Mouse (Mus musculus): ENCODE measurements at regions not wholly inside any gene's neighbourhood (a gene's known extent, or its start where the extent isn't known, plus 50 kb on each side); places are given as distances from the start of the nearest gene placed in this dataset.

DNA sequence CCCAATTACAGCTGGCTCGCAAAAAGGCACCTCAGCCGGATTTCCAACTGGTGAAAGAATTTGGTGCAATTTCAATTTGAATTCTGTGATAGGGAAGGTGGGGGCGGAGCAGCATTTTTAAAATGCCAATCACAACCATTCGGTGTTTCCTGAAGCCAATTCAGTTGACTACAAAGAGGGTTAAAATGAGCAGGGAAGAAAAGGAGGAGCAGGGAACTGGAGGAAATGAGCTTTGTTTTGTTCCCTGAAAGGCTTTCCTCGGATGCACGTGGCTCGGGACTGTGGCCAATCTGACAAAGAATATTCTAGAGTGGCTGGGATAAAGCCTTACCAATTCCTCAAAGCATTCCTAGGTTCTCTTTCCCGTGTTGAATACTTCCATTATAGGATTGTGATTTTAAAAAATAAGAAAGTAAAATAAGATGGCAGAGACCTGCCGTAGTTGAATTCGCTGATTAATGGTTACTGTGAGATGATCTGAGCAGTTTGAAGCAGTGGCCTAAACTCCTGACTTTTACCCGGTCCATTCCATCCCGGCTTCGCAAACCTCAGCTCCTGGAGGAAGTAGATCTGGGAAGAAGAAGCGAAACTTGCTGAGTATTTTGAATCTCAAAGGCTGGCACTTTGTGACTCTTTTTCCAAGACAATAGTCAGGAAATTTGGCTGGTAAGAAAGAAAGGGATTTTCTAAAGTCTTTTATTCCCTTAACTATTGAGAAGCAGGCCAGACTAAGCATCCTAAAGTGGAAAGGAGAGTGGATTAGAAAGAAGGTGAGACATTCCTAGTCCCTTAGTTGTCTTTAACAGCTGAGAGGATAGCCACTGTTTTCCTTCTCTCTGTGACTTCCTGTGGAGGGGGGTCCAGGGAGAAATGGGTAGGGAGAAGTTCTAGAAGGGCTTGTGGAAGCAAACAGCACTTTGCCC, 229.3 kb upstream of the Adgrl2 start:
- 0 out of 2 replicates have a peak overlapping the region, but pooled peaks have one; percentile 16 for H3K27ac ChIP-seq (replicated peaks)
- no peak overlapping the region for H3K4me3 ChIP-seq
- H3K27me3 ChIP-seq = no peaks in the 10 kb centered on the region
- H3K4me2 ChIP-seq (replicated peaks) = no peak overlapping the region
- no peak overlapping the region for H3K9ac ChIP-seq (replicated peaks)
- H3K9me3 ChIP-seq = no peaks in the 10 kb centered on the region
- peak; percentile 58 for ATAC-seq (replicated peaks)
- 16% methylated on average over 14 of the region's 14 CpGs for WGBS
- no peaks in the 10 kb centered on the region for H3K36me3 ChIP-seq
- peaks cover 13% of the 10 kb centered on the region for H3K4me1 ChIP-seq

GRCm38 (mm10) chr3:149217916-149218803, 227.8 kb upstream of the Adgrl2 start:
- no peaks in the 10 kb centered on the region for H3K27me3 ChIP-seq
- no peak overlapping the region for H3K4me3 ChIP-seq
- H3K36me3 ChIP-seq = no peaks in the 10 kb centered on the region
- no peak for ATAC-seq (replicated peaks)
- H3K27ac ChIP-seq (replicated peaks) = no peak overlapping the region
- H3K9me3 ChIP-seq = no peaks in the 10 kb centered on the region
- no peak overlapping the region for H3K4me2 ChIP-seq (replicated peaks)
- H3K9ac ChIP-seq (replicated peaks) = no peak overlapping the region
- H3K4me1 ChIP-seq = peaks cover 13% of the 10 kb centered on the region
- 85% methylated on average over 9 of the region's 9 CpGs for whole genome bisulfite sequencing

GRCm38 (mm10) chr3:149216759-149217400, 226.5 kb upstream of the Adgrl2 start:
- no peak overlapping the region for H3K4me2 ChIP-seq (replicated peaks)
- ATAC-seq (replicated peaks) = no peak
- H3K4me3 ChIP-seq = no peak overlapping the region
- no peaks in the 10 kb centered on the region for H3K36me3 ChIP-seq
- peaks cover 13% of the 10 kb centered on the region for H3K4me1 ChIP-seq
- H3K27me3 ChIP-seq = no peaks in the 10 kb centered on the region
- no peak overlapping the region for H3K27ac ChIP-seq (replicated peaks)
- no peaks in the 10 kb centered on the region for H3K9me3 ChIP-seq
- no peak overlapping the region for H3K9ac ChIP-seq (replicated peaks)
- 67% methylated on average over 11 of the region's 11 CpGs for WGBS

DNA sequence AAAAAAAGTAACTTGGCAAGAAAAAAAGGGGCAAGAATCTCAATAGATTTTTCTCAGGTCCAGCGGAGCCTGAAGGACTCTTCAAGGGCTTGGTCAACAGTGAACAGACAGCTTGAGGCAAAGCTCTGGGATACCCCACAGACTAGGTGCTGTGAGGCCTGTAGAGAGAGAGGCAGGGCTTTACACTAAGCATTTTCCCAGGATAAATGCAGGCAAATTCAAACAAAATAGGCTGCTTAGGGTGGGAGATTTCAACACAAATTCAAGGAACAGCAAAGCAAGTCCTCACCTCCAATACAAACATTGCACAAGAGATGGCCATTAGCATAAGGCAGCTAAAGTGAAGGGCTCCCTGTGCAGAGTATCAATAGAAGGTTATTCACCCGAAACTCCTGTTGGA, 225.3 kb upstream of the Adgrl2 start:
- WGBS = 68% methylated on average over 2 of the region's 2 CpGs

DNA sequence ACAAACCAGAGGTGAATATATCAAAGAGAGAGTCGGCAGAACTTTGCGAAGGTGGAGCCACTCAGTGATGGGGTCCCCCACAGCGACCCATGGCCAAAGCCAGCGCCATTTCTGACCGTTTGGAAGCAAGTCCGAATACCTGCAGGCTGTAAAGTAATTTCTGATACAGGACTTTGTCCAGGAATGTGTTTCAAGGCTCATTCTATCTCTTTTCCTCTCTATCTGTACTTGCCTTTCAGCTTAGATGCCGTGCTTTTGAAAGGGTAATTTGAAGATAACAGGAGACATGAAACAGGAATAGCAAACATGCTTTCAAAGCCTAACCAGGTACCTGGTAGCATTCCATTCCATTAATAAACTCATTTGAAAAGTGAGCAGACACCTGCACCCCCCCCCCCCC, 221.6 kb upstream of the Adgrl2 start:
- H3K9ac ChIP-seq (replicated peaks) = no peak overlapping the region
- no peaks in the 10 kb centered on the region for H3K36me3 ChIP-seq
- H3K27ac ChIP-seq (replicated peaks) = no peak overlapping the region
- H3K4me3 ChIP-seq = no peak overlapping the region
- no peaks in the 10 kb centered on the region for H3K27me3 ChIP-seq
- H3K4me1 ChIP-seq = no peaks in the 10 kb centered on the region
- WGBS = 96% methylated on average over 7 of the region's 7 CpGs
- H3K4me2 ChIP-seq (replicated peaks) = no peak overlapping the region
- ATAC-seq (replicated peaks) = no peak
- H3K9me3 ChIP-seq = no peaks in the 10 kb centered on the region

More for the DNA sequence above, 225.3 kb upstream of the Adgrl2 start:
- no peak overlapping the region for H3K9ac ChIP-seq (replicated peaks)
- no peak overlapping the region for H3K4me3 ChIP-seq
- peaks cover 13% of the 10 kb centered on the region for H3K4me1 ChIP-seq
- H3K9me3 ChIP-seq = no peaks in the 10 kb centered on the region
- ATAC-seq (replicated peaks) = no peak
- no peak overlapping the region for H3K4me2 ChIP-seq (replicated peaks)
- H3K27ac ChIP-seq (replicated peaks) = no peak overlapping the region
- no peaks in the 10 kb centered on the region for H3K36me3 ChIP-seq
- no peaks in the 10 kb centered on the region for H3K27me3 ChIP-seq

DNA sequence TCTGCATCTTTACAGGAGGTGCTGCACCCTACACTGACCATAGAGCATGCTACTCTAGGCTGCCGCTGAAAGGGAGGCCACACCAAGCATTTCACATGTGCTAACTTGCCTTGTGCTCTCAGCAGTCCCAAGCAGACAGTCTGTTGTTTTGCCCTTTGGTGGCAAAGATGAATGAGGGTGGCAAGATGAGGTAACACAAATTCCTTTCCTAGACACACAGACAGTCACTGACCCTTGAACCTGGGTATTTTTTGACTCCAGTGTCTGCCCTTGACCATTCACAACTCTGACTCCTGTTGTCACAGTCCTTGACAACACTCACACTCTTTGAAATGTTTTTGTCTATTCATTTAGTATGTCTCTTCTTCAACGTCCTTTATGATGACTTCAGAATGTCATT, 218.9 kb upstream of the Adgrl2 start:
- Histone ChIP-seq H3K36me3 (no peaks in the 10 kb centered on the region), H3K4me1 (no peaks in the 10 kb centered on the region), H3K27ac (replicated peaks) (no peak overlapping the region), H3K27me3 (no peaks in the 10 kb centered on the region), H3K4me3 (no peak overlapping the region), H3K4me2 (replicated peaks) (no peak overlapping the region), H3K9me3 (no peaks in the 10 kb centered on the region), H3K9ac (replicated peaks) (no peak overlapping the region)
- 91% methylated on average over 2 of the region's 2 CpGs for WGBS
- ATAC-seq (replicated peaks) = no peak

GRCm38 (mm10) chr3:149203451-149203850, 213.1 kb upstream of the Adgrl2 start:
- Histone ChIP-seq H3K27ac (replicated peaks) (no peak overlapping the region), H3K4me1 (no peaks in the 10 kb centered on the region), H3K36me3 (no peaks in the 10 kb centered on the region), H3K9me3 (no peaks in the 10 kb centered on the region), H3K4me2 (replicated peaks) (no peak overlapping the region), H3K9ac (replicated peaks) (no peak overlapping the region), H3K4me3 (no peak overlapping the region), H3K27me3 (no peaks in the 10 kb centered on the region)
- ATAC-seq (replicated peaks) = no peak
- 86% methylated on average over 5 of the region's 5 CpGs for WGBS

DNA sequence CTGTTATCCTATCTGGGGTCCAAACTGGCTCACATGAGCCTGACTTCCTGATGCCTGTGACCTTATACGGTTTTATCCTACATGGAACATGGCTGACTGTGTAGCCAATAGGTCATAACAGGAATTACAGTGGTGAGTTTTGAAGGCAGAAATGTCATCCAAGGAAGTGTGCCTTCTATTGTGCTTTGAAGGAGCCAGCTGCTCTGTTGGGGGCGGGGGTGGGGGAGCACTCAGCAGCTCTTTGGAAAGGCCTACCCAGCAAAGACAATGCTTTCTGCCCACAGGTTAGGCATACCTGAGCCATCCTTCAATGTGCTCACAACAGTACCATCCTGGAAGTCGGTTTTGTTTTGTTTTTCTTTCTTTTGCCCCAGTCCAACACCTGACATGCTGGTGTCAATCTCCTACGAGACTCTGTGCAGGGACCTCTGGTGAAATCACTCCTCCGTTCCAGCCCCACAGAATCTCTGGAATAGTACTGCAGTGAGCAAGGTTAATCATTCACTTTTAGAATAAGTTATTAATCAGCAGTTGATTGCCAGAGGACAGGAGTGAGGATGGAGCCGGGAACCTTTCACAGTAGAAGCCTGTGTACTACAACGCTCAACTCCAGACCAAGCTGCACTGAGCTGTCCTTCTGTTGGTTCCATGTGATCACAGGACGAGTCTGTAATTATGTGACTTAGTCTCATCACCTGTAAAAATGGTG, 206.3 kb upstream of the Adgrl2 start:
- Histone ChIP-seq H3K4me3 (no peak overlapping the region), H3K9ac (replicated peaks) (no peak overlapping the region), H3K27ac (replicated peaks) (no peak overlapping the region), H3K4me2 (replicated peaks) (no peak overlapping the region), H3K27me3 (no peaks in the 10 kb centered on the region), H3K4me1 (no peaks in the 10 kb centered on the region), H3K36me3 (no peaks in the 10 kb centered on the region), H3K9me3 (no peaks in the 10 kb centered on the region)
- no peak for ATAC-seq (replicated peaks)
- 90% methylated on average over 8 of the region's 8 CpGs for WGBS

DNA sequence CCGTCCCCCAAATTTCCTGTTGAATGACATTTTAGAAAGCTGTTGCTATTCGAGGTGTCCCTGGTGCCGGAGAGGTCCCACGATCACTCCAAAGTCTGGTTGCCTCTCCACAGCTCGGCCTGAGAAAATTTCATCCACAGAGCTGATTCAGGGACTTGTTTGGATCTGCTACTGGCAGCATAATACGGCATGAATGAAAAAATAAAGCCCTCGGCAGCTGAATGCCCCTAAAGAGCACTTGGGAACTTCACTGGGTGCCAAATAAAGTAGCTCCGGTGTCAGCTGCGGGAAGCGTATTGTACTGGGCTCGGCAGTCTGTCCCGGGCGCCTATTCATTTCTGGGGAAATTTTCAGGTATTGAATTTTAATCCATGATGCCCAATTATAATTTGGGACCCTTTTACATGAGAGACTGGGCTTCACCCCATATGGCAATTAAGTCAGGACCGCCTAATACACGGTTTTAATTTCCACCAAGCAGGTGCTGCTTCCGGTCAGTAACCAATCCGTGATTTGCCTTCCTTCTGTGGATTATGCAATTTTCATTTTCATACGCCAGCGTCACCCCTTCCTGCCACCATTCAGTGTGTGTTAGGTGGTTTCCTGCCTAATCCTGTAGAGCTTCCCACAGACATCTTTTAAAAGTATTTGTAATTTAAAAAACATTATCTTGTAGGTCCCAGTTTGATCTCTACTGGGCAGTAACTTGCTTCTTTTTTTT, 200.7 kb upstream of the Adgrl2 start:
- peak overlapping the region; percentile 19; the same call in 1 of the 2 replicates for H3K9ac ChIP-seq (replicated peaks)
- peak overlapping the region; percentile 38 for H3K4me3 ChIP-seq
- ATAC-seq (replicated peaks) = peak; percentile 86
- H3K27ac ChIP-seq (replicated peaks) = peak overlapping the region; percentile 53; the same call in 1 of the 2 replicates
- H3K27me3 ChIP-seq = no peaks in the 10 kb centered on the region
- H3K4me1 ChIP-seq = peaks cover 19% of the 10 kb centered on the region
- peak overlapping the region; percentile 48 for H3K4me2 ChIP-seq (replicated peaks)
- no peaks in the 10 kb centered on the region for H3K36me3 ChIP-seq
- no peaks in the 10 kb centered on the region for H3K9me3 ChIP-seq
- WGBS = 6% methylated on average over 19 of the region's 19 CpGs

- no peak for ATAC-seq (replicated peaks)
- 15% methylated on average over 12 of the region's 12 CpGs for WGBS
These were observed 193.8 kb upstream of the Adgrl2 start for GRCm38 (mm10) chr3:149184136-149184551.

GRCm38 (mm10) chr3:149182095-149182494, 191.7 kb upstream of the Adgrl2 start:
- Histone ChIP-seq H3K4me2 (replicated peaks) (no peak overlapping the region), H3K36me3 (no peaks in the 10 kb centered on the region), H3K9me3 (no peaks in the 10 kb centered on the region), H3K27ac (replicated peaks) (no peak overlapping the region), H3K27me3 (0 out of 2 replicates have a peak, but pooled peaks cover under 1% of the 10 kb centered on the region), H3K4me1 (peaks cover 10% of the 10 kb centered on the region; the same call in 1 of the 2 replicates), H3K9ac (replicated peaks) (no peak overlapping the region), H3K4me3 (no peak overlapping the region)
- 79% methylated on average over 5 of the region's 5 CpGs for WGBS
- no peak for ATAC-seq (replicated peaks)

More at GRCm38 (mm10) chr3:149184136-149184551, 193.8 kb upstream of the Adgrl2 start:
- Histone ChIP-seq H3K4me3 (no peak overlapping the region), H3K4me1 (peaks cover 13% of the 10 kb centered on the region; the same call in 1 of the 2 replicates), H3K4me2 (replicated peaks) (no peak overlapping the region), H3K27me3 (no peaks in the 10 kb centered on the region), H3K36me3 (no peaks in the 10 kb centered on the region), H3K27ac (replicated peaks) (no peak overlapping the region), H3K9me3 (no peaks in the 10 kb centered on the region), H3K9ac (replicated peaks) (no peak overlapping the region; the same call in 1 of the 2 replicates)
